Mouse (Mus musculus): ENCODE results near the gene Notch2. TPM values are rescaled to one million over a fixed set of nuclear protein-coding genes. Genes with fewer than 3 reads are reported as not detected.

The Notch2 gene
- polyA plus RNA-seq (2015; fragmentation: Nextera tagmentation; extraction: Ambion mirVana), result 39.9 and 43.5 TPM in 2 replicates

GRCm38 (mm10) chr3:98013401-98014281, at the start of gene Notch2:
TSS of gene Notch2 (plus strand) at chr3:98013527.
- Histone ChIP-seq H3K9me3 (no peaks in the 10 kb centered on the region), H3K27ac (peak within 1 kb of the TSS; percentile 98), H3K4me1 (peaks cover 42% of the 10 kb centered on the region), H3K9ac (peak within 1 kb of the TSS; percentile 99), H3K27me3 (no peaks in the 10 kb centered on the region), H3K4me2 (replicated peaks) (peak within 1 kb of the TSS; percentile 74), H3K36me3 (no peaks in the 10 kb centered on the region; the same call in 1 of the 2 replicates), H3K4me3 (peak within 1 kb of the TSS; percentile 95)
- WGBS, result under 1% methylated on average over 73 of the region's 95 CpGs
- peak; percentile 89 for ATAC-seq (ENCODE audit: low FRiP score, low read depth)

- peak overlapping the region; percentile 39; the same call in 1 of the 2 replicates for H3K27ac ChIP-seq
- 13% methylated on average over 14 of the region's 14 CpGs for WGBS
- H3K9ac ChIP-seq, result no peak overlapping the region
- H3K9me3 ChIP-seq, result no peaks in the 10 kb centered on the region
- ATAC-seq (ENCODE audit: low FRiP score, low read depth), result no peak; the same call in 1 of the 2 replicates
- no peaks in the 10 kb centered on the region for H3K27me3 ChIP-seq
- no peak overlapping the region for H3K4me3 ChIP-seq
- no peaks in the 10 kb centered on the region for H3K36me3 ChIP-seq
- peaks cover 38% of the 10 kb centered on the region for H3K4me1 ChIP-seq
- H3K4me2 ChIP-seq (replicated peaks), result 0 out of 2 replicates have a peak overlapping the region, but pooled peaks have one; percentile 4
Observed at GRCm38 (mm10) chr3:97964878-97965353, 48.4 kb upstream of the Notch2 start.

- Histone ChIP-seq H3K4me2 (replicated peaks) (no peak overlapping the region), H3K4me3 (no peak overlapping the region), H3K9ac (no peak overlapping the region), H3K27me3 (no peaks in the 10 kb centered on the region), H3K4me1 (peaks cover 20% of the 10 kb centered on the region), H3K9me3 (no peaks in the 10 kb centered on the region), H3K36me3 (no peaks in the 10 kb centered on the region), H3K27ac (no peak overlapping the region)
- ATAC-seq (ENCODE audit: low FRiP score, low read depth), result no peak
- 53% methylated on average over 2 of the region's 2 CpGs for WGBS
Observed at GRCm38 (mm10) chr3:97967627-97968026, 45.7 kb upstream of the Notch2 start.

- H3K4me1 ChIP-seq, result peaks cover 19% of the 10 kb centered on the region
- 81% methylated on average over 2 of the region's 2 CpGs for whole genome bisulfite sequencing
- no peaks in the 10 kb centered on the region for H3K36me3 ChIP-seq
- no peak overlapping the region for H3K27ac ChIP-seq
- H3K9me3 ChIP-seq, result no peaks in the 10 kb centered on the region
- no peak for ATAC-seq (ENCODE audit: low FRiP score, low read depth)
- H3K4me2 ChIP-seq (replicated peaks), result no peak overlapping the region
- no peak overlapping the region for H3K4me3 ChIP-seq
- no peaks in the 10 kb centered on the region for H3K27me3 ChIP-seq
- H3K9ac ChIP-seq, result no peak overlapping the region
Observed at GRCm38 (mm10) chr3:97968191-97968590, 45.1 kb upstream of the Notch2 start.

- H3K36me3 ChIP-seq, result no peaks in the 10 kb centered on the region
- no peak overlapping the region for H3K4me3 ChIP-seq
- no peak overlapping the region for H3K9ac ChIP-seq
- H3K4me2 ChIP-seq (replicated peaks), result no peak overlapping the region
- H3K9me3 ChIP-seq, result no peaks in the 10 kb centered on the region
- ATAC-seq (ENCODE audit: low FRiP score, low read depth), result no peak
- peaks cover 19% of the 10 kb centered on the region for H3K4me1 ChIP-seq
- no peaks in the 10 kb centered on the region for H3K27me3 ChIP-seq
- H3K27ac ChIP-seq, result no peak overlapping the region
- WGBS, result 55% methylated on average over 1 of the region's 1 CpGs
Observed at GRCm38 (mm10) chr3:97969019-97969418, 44.3 kb upstream of the Notch2 start.

- no peaks in the 10 kb centered on the region for H3K27me3 ChIP-seq
- no peaks in the 10 kb centered on the region; the same call in 1 of the 2 replicates for H3K9me3 ChIP-seq
- no peak overlapping the region for H3K9ac ChIP-seq
- H3K4me1 ChIP-seq, result 0 out of 2 replicates have a peak, but pooled peaks cover 9% of the 10 kb centered on the region
- no peak overlapping the region for H3K27ac ChIP-seq
- no peak overlapping the region for H3K4me2 ChIP-seq (replicated peaks)
- no peak overlapping the region for H3K4me3 ChIP-seq
- 17% methylated on average over 7 of the region's 7 CpGs for WGBS
- H3K36me3 ChIP-seq, result no peaks in the 10 kb centered on the region
- ATAC-seq (ENCODE audit: low FRiP score, low read depth), result no peak
Observed at GRCm38 (mm10) chr3:97971117-97971516, 42.2 kb upstream of the Notch2 start.

- no peak overlapping the region for H3K27ac ChIP-seq
- no peak for ATAC-seq (ENCODE audit: low FRiP score, low read depth)
- 47% methylated on average over 5 of the region's 5 CpGs for WGBS
- no peaks in the 10 kb centered on the region for H3K27me3 ChIP-seq
- H3K4me2 ChIP-seq (replicated peaks), result no peak overlapping the region
- H3K9me3 ChIP-seq, result no peaks in the 10 kb centered on the region; the same call in 1 of the 2 replicates
- no peaks in the 10 kb centered on the region for H3K36me3 ChIP-seq
- H3K4me1 ChIP-seq, result 0 out of 2 replicates have a peak, but pooled peaks cover 9% of the 10 kb centered on the region
- no peak overlapping the region for H3K9ac ChIP-seq
- no peak overlapping the region for H3K4me3 ChIP-seq
Observed at GRCm38 (mm10) chr3:97972200-97972599, 41.1 kb upstream of the Notch2 start.

GRCm38 (mm10) chr3:97972707-97973106, 40.6 kb upstream of the Notch2 start:
- 73% methylated on average over 4 of the region's 4 CpGs for WGBS
- no peak for ATAC-seq (ENCODE audit: low FRiP score, low read depth)
- no peaks in the 10 kb centered on the region for H3K27me3 ChIP-seq
- H3K9me3 ChIP-seq, result no peaks in the 10 kb centered on the region; the same call in 1 of the 2 replicates
- no peaks in the 10 kb centered on the region for H3K36me3 ChIP-seq
- H3K4me1 ChIP-seq, result 0 out of 2 replicates have a peak, but pooled peaks cover 9% of the 10 kb centered on the region
- no peak overlapping the region for H3K4me2 ChIP-seq (replicated peaks)
- no peak overlapping the region for H3K9ac ChIP-seq
- no peak overlapping the region for H3K27ac ChIP-seq
- no peak overlapping the region for H3K4me3 ChIP-seq

GRCm38 (mm10) chr3:97973306-97973705, 40.0 kb upstream of the Notch2 start:
- H3K4me1 ChIP-seq, result 0 out of 2 replicates have a peak, but pooled peaks cover 9% of the 10 kb centered on the region
- no peaks in the 10 kb centered on the region for H3K27me3 ChIP-seq
- H3K9me3 ChIP-seq, result no peaks in the 10 kb centered on the region; the same call in 1 of the 2 replicates
- H3K36me3 ChIP-seq, result no peaks in the 10 kb centered on the region
- 54% methylated on average over 2 of the region's 2 CpGs for WGBS
- H3K9ac ChIP-seq, result no peak overlapping the region
- no peak overlapping the region for H3K27ac ChIP-seq
- no peak for ATAC-seq (ENCODE audit: low FRiP score, low read depth)
- H3K4me2 ChIP-seq (replicated peaks), result no peak overlapping the region
- no peak overlapping the region for H3K4me3 ChIP-seq

- H3K36me3 ChIP-seq, result no peaks in the 10 kb centered on the region
- no peaks in the 10 kb centered on the region; the same call in 1 of the 2 replicates for H3K9me3 ChIP-seq
- H3K4me3 ChIP-seq, result no peak overlapping the region
- WGBS, result 83% methylated on average over 6 of the region's 6 CpGs
- no peak overlapping the region for H3K27ac ChIP-seq
- H3K4me1 ChIP-seq, result 0 out of 2 replicates have a peak, but pooled peaks cover 9% of the 10 kb centered on the region
- H3K27me3 ChIP-seq, result no peaks in the 10 kb centered on the region
- H3K9ac ChIP-seq, result no peak overlapping the region
- H3K4me2 ChIP-seq (replicated peaks), result no peak overlapping the region
- ATAC-seq (ENCODE audit: low FRiP score, low read depth), result no peak
Observed at GRCm38 (mm10) chr3:97974197-97974770, 39.0 kb upstream of the Notch2 start.

GRCm38 (mm10) chr3:97976706-97977105, 36.6 kb upstream of the Notch2 start:
- no peak overlapping the region for H3K4me3 ChIP-seq
- 55% methylated on average over 6 of the region's 6 CpGs for WGBS
- H3K4me1 ChIP-seq, result 0 out of 2 replicates have a peak, but pooled peaks cover under 1% of the 10 kb centered on the region
- no peak overlapping the region for H3K27ac ChIP-seq
- H3K27me3 ChIP-seq, result no peaks in the 10 kb centered on the region
- no peaks in the 10 kb centered on the region; the same call in 1 of the 2 replicates for H3K9me3 ChIP-seq
- no peak for ATAC-seq (ENCODE audit: low FRiP score, low read depth)
- no peaks in the 10 kb centered on the region for H3K36me3 ChIP-seq
- H3K9ac ChIP-seq, result no peak overlapping the region
- H3K4me2 ChIP-seq (replicated peaks), result no peak overlapping the region

- H3K4me2 ChIP-seq (replicated peaks), result no peak overlapping the region
- H3K27ac ChIP-seq, result no peak overlapping the region
- H3K36me3 ChIP-seq, result no peaks in the 10 kb centered on the region
- WGBS, result 86% methylated on average over 2 of the region's 2 CpGs
- H3K9me3 ChIP-seq, result no peaks in the 10 kb centered on the region; the same call in 1 of the 2 replicates
- H3K27me3 ChIP-seq, result no peaks in the 10 kb centered on the region
- H3K9ac ChIP-seq, result no peak overlapping the region
- ATAC-seq (ENCODE audit: low FRiP score, low read depth), result no peak
- no peaks in the 10 kb centered on the region for H3K4me1 ChIP-seq
- H3K4me3 ChIP-seq, result no peak overlapping the region
Observed at GRCm38 (mm10) chr3:97978710-97979109, 34.6 kb upstream of the Notch2 start.

Data from limb, embryonic 13.5 days (tissue).